Mouse (Mus musculus) cerebellum, postnatal 36 days (tissue): ENCODE measurements around the gene Hat1.

Source experiments
- DNase-seq, 2 experiments: peaks; one replicate each; pipeline ENCODE4 v3.0.0; 2021 to 2022; ENCODE audit warnings: mixed read lengths in 2 of 2

Hat1 gene

DNA sequence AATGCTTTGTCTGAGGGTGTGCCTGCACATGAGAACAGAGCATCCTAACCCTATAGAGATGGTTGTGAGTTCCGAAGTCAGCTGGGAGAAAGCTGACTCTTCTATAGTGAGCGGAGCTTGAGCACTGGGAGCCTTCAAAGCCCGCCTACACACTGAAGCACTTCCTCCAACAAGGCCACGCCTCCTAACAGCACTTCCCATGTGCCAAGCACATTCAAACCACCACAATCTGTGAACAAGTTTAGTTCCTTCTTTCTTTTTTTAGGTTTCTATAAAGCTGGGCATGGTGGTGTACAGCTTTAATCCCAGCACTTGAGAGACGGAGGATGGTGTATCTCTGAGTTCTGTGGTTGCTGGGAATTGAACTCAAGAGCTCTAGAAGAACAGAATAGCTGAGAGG, 11.3 kb upstream of the Hat1 start:
- no peak for DNase-seq

- no peak for DNase-seq
Measured at GRCm38 (mm10) chr2:71381962-71382361, 6.8 kb upstream of the Hat1 start.

DNA sequence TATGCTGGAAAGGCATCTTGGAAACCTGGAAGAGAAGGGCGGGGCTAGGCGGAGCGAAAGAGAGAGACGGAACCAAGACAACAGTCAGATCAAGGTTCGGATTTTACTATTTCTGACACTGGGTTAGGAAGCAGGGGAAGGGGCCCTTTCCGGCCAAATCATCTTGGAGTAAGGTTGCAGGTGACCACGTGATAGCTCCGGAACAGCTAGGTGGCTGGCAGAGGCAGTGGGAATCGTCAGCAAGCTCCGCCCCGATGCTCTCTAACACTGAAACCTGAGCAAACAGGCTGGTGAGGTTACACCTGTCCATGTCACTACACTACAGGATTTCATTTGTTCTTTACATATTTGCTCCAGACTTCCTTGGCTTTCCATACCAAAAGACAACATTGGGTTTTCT, 4.9 kb upstream of the Hat1 start:
- no peak for DNase-seq

DNA sequence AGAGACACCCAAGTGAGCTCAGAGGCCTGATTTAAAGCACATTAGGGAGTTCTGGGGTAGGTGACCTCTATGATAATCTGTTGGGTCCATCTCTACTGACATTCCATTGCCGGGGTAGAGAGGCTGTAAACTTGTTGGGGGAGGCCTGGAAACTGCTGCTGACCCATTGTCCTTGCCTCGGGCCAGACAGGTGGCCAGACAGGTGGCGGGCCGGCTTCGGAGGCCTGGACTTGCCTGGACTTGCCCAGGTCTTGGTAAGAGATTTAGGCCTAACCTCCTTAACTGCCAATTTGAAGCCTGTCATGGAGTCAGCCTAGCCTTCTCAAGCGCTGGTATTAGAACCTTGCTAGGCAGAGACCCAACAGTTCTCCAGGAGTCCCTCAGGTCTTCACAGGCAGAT, 992 bp upstream of the Hat1 start:
- DNase-seq = no peak

DNA sequence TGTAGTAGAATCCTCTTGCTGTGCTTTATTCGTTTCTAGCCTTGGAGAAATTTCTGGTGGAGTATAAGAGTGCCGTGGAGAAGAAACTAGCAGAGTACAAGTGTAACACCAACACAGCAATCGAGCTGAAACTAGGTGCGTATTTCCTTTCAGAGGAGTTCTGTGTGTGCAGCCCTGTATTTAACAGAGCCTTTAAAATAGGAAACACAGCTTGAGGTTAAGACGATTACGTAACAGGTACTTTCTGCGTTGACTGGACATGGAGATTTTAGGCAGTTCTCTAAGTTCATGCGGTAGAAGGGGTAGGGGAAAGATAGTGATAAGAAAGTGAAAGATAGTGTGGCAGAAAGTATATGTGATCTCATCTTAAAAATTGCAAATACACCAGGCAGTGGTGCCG, 1.1 kb downstream of the Hat1 start:
- DNase-seq = no peak

- DNase-seq = no peak
Measured at GRCm38 (mm10) chr2:71405613-71406012, 16.9 kb downstream of the Hat1 start.

DNA sequence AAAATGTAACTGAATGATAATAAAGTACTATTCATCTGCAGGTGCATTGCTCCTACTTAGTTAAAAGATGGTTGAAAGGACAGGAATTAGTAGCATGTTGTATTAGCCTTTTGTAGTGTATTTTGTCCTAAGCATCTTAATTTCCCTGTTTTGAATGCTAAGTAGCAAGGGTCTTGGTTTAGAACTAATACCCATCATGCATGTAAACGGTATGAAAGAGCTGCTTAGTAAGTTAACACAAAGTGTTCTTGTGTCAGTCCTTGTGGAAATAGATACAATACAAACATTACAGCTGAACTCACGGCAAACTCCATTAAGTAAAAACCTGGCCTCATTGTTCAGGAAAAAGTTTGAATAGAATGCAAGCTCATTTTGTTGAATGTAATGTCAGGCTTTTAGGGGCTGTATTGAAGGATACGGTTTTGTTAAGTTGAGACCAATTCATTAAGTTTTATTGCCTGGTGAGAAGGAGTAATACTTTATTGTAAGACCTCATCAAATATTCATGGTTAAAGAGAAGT, 30.1 kb downstream of the Hat1 start:
- no peak for DNase-seq

DNA sequence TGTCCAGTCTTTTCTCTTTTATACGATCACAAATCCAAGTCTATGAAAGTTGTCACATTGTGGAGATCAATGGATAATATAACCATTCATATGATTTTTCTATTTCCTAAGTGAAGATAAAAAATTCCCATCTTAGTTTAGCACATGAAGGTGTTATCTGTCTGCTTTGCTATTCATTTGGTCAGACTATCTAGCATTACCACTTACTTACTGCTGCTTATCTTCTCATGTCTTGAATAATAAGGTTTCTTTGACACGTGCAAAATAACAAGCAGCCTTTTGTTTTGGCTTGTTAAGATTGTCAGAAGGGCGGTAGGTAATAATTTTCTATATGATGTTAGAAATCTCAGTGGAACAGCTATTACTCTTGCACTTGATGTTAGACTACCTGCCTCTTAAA, 30.6 kb downstream of the Hat1 start:
- no peak for DNase-seq

- no peak for DNase-seq
Measured at GRCm38 (mm10) chr2:71420895-71421425, 32.2 kb downstream of the Hat1 start.

- no peak for DNase-seq
Measured at GRCm38 (mm10) chr2:71424545-71424944, 35.8 kb downstream of the Hat1 start.

- no peak for DNase-seq
Measured at GRCm38 (mm10) chr2:71435440-71435839, 46.7 kb downstream of the Hat1 start.

GRCm38 (mm10) chr2:71443376-71443775, 54.6 kb downstream of the Hat1 start:
- DNase-seq = no peak

DNA sequence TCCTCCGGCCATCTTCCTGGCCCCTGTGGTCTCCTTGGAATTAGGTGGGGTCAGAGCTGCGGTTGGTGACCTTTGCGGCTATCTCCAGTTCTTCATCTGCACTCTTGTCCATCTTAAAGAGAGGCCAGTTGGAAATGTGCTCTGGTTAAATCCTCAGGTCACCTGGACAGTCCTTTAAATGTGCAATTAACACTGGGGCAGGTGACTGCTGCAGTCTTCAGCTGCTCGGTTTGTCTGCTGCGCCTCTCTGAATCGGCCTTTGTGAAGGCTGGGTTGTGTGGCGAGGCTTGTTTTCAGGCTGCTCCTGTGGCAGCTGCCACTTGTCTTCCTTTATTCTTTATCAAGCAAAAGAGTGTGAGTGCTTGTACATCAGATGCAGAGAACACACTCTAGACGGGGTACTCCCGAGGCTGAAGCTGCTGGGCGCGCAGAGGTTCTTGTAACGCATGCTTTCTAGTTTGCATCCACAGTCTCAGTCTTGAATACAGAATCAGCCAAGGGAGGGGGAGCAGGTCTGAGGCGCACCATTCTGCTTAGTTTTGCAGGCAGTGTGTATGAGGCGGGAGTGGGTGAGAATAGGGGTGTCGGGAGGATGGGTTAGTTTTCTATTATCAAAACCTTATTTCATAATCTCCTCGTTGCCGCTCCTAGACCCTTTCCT, 56.9 kb downstream of the Hat1 start:
- no peak for DNase-seq

DNA sequence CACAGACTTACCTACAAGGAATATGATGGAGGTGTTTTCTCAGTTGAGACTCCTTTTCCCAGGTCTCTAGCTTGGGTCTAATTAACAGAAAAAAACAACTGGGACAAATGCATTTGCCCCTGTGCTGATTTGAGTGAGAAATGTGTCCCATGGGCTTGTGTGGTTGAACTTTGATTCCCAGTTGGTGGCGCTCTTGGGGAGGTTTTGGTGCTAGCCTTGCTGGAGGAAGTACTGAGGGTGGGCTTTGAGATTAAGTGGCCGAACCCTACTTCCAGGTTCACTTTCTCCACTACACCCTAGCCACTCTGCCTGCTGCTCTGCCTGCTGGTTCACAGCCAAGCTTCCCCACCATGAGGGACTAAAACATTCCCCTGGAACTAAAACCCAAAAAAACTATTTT, 60.8 kb downstream of the Hat1 start:
- DNase-seq = no peak

GRCm38 (mm10) chr2:71451761-71452160, 63.0 kb downstream of the Hat1 start:
- no peak for DNase-seq

- peak; percentile 95 to 97 for DNase-seq
Measured at GRCm38 (mm10) chr2:71453161-71453916, 64.6 kb downstream of the Hat1 start, which contains the start of gene Metap1d. TSS of gene Metap1d (plus strand) at chr2:71453276.

DNA sequence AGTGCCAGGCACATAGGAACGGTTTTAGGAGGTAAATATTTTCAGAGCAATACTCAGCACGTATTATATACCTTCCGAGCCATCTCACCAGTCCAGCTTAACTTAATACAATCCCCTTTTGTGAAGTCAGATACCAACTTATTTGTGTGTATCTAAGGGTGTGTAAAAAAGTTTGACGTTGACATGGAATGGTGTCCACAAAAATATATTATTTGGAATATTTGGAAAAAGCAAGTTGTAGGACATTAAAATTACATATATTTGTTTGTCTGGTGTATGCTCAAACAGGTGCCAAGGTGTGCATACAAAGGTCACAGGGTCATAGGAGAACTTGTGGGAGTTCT, 65.1 kb downstream of the Hat1 start:
- no peak for DNase-seq

- DNase-seq = no peak
Measured at GRCm38 (mm10) chr2:71458624-71459023, 69.9 kb downstream of the Hat1 start.

DNA sequence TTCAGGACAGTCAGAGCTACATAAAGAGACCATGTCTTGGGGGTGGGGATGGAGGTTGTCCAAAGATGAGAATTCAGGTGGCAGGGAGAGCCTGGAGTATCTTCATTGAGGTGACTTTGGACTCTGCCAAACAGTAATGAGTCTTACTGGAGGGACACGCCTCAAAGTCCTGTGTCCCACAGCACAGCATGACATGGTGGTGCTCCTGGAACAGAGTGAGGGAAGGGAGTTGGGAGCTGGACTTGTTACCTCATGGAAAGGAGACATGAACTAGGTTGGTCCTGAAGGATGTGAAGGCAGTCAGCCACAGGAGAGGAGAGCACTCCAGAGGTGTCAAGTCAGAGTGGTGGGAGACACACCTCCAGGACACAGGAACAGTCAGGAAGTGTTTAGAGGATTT, 70.9 kb downstream of the Hat1 start:
- DNase-seq = no peak

DNA sequence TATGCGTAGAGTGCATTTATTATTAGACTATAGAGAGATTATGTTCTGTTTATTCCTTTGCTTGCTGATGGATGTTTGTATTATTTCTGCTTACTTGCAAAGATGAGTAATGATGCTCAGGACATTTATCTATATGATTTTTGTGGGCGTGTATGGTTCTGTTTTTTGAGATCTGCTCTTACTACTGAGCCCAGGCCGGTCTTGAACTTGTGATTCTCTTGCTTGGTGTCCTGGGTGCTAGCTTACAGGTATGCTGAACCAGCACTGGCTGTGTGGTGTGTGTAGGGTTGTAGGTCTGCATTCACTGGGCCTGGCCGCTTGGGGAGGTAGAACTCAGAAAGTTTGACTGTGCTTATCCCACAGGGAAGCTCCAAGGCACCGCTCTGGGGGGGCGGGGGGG, 72.4 kb downstream of the Hat1 start:
- DNase-seq = no peak

DNA sequence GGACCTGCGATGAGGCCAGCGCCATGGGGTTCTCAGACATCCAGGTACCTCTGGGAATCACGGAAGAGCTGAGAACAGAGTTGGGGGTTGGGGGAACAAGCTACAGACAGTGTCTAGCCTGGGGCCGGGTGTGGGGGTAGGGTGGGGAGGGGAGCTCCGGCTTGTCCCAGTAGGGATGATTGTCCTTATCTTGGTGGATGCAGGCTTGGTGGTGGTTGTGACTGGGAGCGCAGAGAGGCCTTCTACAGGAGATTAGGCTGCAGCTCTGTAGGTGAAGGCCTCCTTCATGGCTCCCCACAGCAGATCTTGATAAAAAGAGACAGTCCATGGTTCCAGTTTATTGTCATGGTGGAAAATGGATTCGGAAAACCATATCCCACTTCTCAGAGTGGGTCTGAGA, 72.8 kb downstream of the Hat1 start:
- no peak for DNase-seq

DNA sequence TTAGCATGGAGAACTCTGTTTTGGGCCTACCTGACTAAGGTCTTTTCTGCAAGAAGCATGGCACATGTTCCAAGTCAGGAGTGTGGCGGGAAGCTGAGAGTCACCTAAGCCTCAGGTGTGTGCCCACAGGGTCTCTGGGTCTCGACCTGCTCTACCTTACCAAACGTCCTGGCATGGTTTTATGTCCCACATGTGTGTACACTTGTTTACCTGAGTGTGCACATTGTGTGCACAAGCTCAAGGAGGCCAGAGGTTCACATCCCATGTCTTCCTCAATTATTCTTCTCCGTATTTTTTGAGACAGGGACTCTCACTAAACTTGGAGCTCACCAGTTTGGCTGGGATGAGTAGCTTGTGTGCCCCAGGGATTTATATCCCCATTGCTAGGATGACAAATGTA, 73.3 kb downstream of the Hat1 start:
- DNase-seq = no peak

DNA sequence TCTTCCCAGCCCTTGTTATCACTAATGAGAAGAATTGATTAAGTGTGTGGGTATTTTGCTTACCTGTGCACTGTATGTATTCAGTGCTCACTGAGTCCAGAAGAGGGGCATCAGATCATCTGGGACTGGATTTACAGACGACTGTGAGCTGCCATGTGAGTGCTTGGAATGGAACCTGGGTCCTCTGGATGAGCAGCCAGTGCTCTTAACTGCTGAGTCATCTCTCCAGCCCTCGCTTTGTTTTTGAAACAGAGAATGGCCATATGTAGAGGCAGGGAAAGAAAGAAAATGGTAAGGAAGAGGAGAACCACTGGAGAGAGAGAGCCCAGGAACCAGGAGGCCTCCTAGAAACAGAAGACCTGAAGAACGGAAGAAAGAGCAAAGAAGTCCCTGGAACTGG, 73.8 kb downstream of the Hat1 start:
- no peak for DNase-seq

DNA sequence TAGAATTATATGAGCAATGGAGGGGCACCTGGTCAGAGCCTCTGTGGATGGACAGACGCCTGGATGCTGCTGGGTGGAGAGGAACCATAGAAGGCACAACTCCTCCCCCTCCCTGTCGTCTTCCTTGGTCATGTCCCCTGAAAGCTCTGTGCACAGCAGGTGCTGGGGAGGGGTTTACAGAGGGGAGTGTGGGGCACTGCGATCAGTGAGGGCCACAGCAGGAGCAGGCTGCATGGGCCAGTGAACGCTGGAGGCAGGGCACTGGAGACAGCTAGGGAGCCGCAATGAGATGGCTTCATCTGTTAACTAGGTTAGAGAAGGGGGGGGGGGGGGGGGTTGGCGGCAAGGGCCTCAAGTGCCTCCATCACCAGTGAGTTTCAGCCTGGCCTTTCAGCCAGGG, 77.3 kb downstream of the Hat1 start:
- no peak for DNase-seq
